Mouse (Mus musculus): ENCODE data around the gene Vat1l.

DNA sequence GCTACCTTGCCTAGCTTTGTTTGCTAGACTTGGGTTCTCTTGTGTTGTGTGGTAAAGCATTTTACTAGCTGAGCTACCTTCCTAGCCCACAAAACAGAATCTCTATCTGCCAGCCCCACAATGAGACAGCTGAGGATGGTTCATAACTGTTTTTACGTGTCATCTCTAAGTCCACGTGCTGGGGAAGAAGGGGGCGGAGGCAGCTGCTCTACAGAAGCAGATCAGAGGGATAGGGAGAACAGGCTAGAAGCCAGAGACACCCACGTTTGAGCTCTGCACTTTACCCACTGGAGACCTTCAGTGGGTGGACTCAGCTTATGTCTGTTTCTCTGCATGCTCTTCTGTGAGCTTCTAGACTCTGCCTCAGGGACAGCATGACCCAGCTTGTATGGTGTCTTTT, 216.1 kb downstream of the Vat1l start:
- no peak for TF ChIP-seq CTCF (IDR thresholded peaks at IDR 0.05; ENCODE audit: extremely low read depth, insufficient read length, insufficient replicate concordance, low read depth, low read length)
- TF ChIP-seq POLR2A (IDR thresholded peaks at IDR 0.05; ENCODE audit: low read depth, low read length) = no peak

Data from small intestine, adult 2 months (tissue).